Mouse (Mus musculus) embryonic fibroblast, embryonic 13.5 days (primary cell): ENCODE measurements around the gene B430305J03Rik.

ENCODE experiments used
- CTCF ChIP-seq: IDR thresholded peaks from 2 replicates; pipeline ENCODE4 v1.5.1; 2011; ENCODE audit warnings: mild to moderate bottlenecking, control low read depth, low read length, moderate library complexity, borderline replicate concordance; ENCODE audit not compliant: insufficient read depth
- POLR2A ChIP-seq: IDR thresholded peaks from 2 replicates; pipeline ENCODE4 v1.6.1; 2011; ENCODE audit warnings: low read depth, mild to moderate bottlenecking, control low read depth, low read length, moderate library complexity

- TF ChIP-seq POLR2A (no peak), CTCF (no peak)
Measured at GRCm38 (mm10) chr3:61396728-61397127, 31.0 kb upstream of the B430305J03Rik start.
